Mouse (Mus musculus) brain, embryonic 14.5 days (tissue): ENCODE measurements around the gene Stxbp5l.
A peak's percentile ranks its signal among the peaks of the same experiment; 100 is the strongest.

ENCODE experiments used
- CTCF ChIP-seq: fragments of 200-500 bp; IDR thresholded peaks from 2 replicates; pipeline ENCODE4 v1.5.1; 2012; ENCODE audit warnings: inconsistent platforms, mild to moderate bottlenecking, moderate library complexity, borderline replicate concordance; ENCODE audit not compliant: insufficient read depth, insufficient read length; ENCODE audit errors: extremely low read depth
- POLR2A ChIP-seq: fragments of 200-500 bp; IDR thresholded peaks from 2 replicates; pipeline ENCODE4 v1.6.1; 2012; ENCODE audit warnings: mild to moderate bottlenecking, inconsistent platforms, borderline replicate concordance; ENCODE audit not compliant: poor library complexity, insufficient read depth, insufficient read length, severe bottlenecking; ENCODE audit errors: extremely low read depth

GRCm38 (mm10) chr16:37347092-37347491 is 37.7 kb downstream of the Stxbp5l start:
- peak; percentile 48; the same call in 1 of the 2 replicates for TF ChIP-seq CTCF
- no peak for TF ChIP-seq POLR2A
